Mouse (Mus musculus): ENCODE results near the gene Tenm4. TPM values are rescaled to one million over a fixed set of nuclear protein-coding genes. Genes with fewer than 3 reads are reported as not detected.

Gene Tenm4
- polyA plus RNA-seq, 1 experiment from 2014 or later = 14.3 TPM

- Histone ChIP-seq H3K4me3 (ENCODE audit: low read length) (no peak overlapping the region), H3K9ac (ENCODE audit: low read depth, low read length) (no peak overlapping the region), H3K4me2 (ENCODE audit: low read depth, low read length) (no peak overlapping the region), H3K36me3 (ENCODE audit: control insufficient read depth, insufficient read depth, low read length) (no peaks in the 10 kb centered on the region), H3K9me3 (ENCODE audit: control insufficient read depth, low read length) (no peaks in the 10 kb centered on the region), H3K4me1 (ENCODE audit: control insufficient read depth, insufficient read depth, low read length) (0 out of 2 replicates have a peak, but pooled peaks cover 2% of the 10 kb centered on the region), H3K27me3 (replicated peaks; ENCODE audit: control insufficient read depth, insufficient read depth, low read length) (no peaks in the 10 kb centered on the region), H3K27ac (ENCODE audit: low read length) (peak overlapping the region; percentile 67)
- peak; percentile 89 for ATAC-seq
- WGBS = 33% methylated on average over 1 of the region's 1 CpGs
These were observed 462.0 kb downstream of the Tenm4 start for GRCm38 (mm10) chr7:96633008-96633407.

- 0 out of 2 replicates have a peak, but pooled peaks cover 2% of the 10 kb centered on the region for H3K4me1 ChIP-seq (ENCODE audit: control insufficient read depth, insufficient read depth, low read length)
- H3K9me3 ChIP-seq (ENCODE audit: control insufficient read depth, low read length) = no peaks in the 10 kb centered on the region
- no peak overlapping the region for H3K27ac ChIP-seq (ENCODE audit: low read length)
- H3K4me2 ChIP-seq (ENCODE audit: low read depth, low read length) = no peak overlapping the region
- 46% methylated on average over 7 of the region's 7 CpGs for WGBS
- no peak for ATAC-seq
- H3K4me3 ChIP-seq (ENCODE audit: low read length) = no peak overlapping the region
- no peak overlapping the region for H3K9ac ChIP-seq (ENCODE audit: low read depth, low read length)
- H3K36me3 ChIP-seq (ENCODE audit: control insufficient read depth, insufficient read depth, low read length) = no peaks in the 10 kb centered on the region
- H3K27me3 ChIP-seq (replicated peaks; ENCODE audit: control insufficient read depth, insufficient read depth, low read length) = no peaks in the 10 kb centered on the region
These were observed 464.9 kb downstream of the Tenm4 start for GRCm38 (mm10) chr7:96635830-96636440.

- 4% methylated on average over 27 of the region's 27 CpGs for WGBS
- Histone ChIP-seq H3K27me3 (replicated peaks; ENCODE audit: control insufficient read depth, insufficient read depth, low read length) (no peaks in the 10 kb centered on the region), H3K27ac (ENCODE audit: low read length) (no peak overlapping the region), H3K4me2 (ENCODE audit: low read depth, low read length) (peak overlapping the region; percentile 58), H3K9me3 (ENCODE audit: control insufficient read depth, low read length) (no peaks in the 10 kb centered on the region), H3K36me3 (ENCODE audit: control insufficient read depth, insufficient read depth, low read length) (no peaks in the 10 kb centered on the region), H3K4me1 (ENCODE audit: control insufficient read depth, insufficient read depth, low read length) (peaks cover 8% of the 10 kb centered on the region; the same call in 1 of the 2 replicates), H3K9ac (ENCODE audit: low read depth, low read length) (peak overlapping the region; percentile 44; the same call in 1 of the 2 replicates), H3K4me3 (ENCODE audit: low read length) (peak overlapping the region; percentile 38)
- peak; percentile 87 for ATAC-seq
These were observed 472.6 kb downstream of the Tenm4 start for GRCm38 (mm10) chr7:96643461-96644204.

GRCm38 (mm10) chr7:96644205-96644531, 473.1 kb downstream of the Tenm4 start:
- peak; percentile 38; the same call in 1 of the 2 replicates for ATAC-seq
- H3K9ac ChIP-seq (ENCODE audit: low read depth, low read length) = no peak overlapping the region

GRCm38 (mm10) chr7:96647657-96648056, 476.6 kb downstream of the Tenm4 start:
- Histone ChIP-seq H3K4me1 (ENCODE audit: control insufficient read depth, insufficient read depth, low read length) (peaks cover 15% of the 10 kb centered on the region), H3K27ac (ENCODE audit: low read length) (no peak overlapping the region), H3K27me3 (replicated peaks; ENCODE audit: control insufficient read depth, insufficient read depth, low read length) (no peaks in the 10 kb centered on the region), H3K4me3 (ENCODE audit: low read length) (no peak overlapping the region), H3K9me3 (ENCODE audit: control insufficient read depth, low read length) (no peaks in the 10 kb centered on the region), H3K4me2 (ENCODE audit: low read depth, low read length) (no peak overlapping the region), H3K9ac (ENCODE audit: low read depth, low read length) (no peak overlapping the region), H3K36me3 (ENCODE audit: control insufficient read depth, insufficient read depth, low read length) (no peaks in the 10 kb centered on the region)
- 42% methylated on average over 4 of the region's 4 CpGs for WGBS
- ATAC-seq = no peak

More at GRCm38 (mm10) chr7:96644205-96644531, 473.1 kb downstream of the Tenm4 start:
- Histone ChIP-seq H3K27me3 (replicated peaks; ENCODE audit: control insufficient read depth, insufficient read depth, low read length) (no peaks in the 10 kb centered on the region), H3K4me2 (ENCODE audit: low read depth, low read length) (peak overlapping the region; percentile 58), H3K9me3 (ENCODE audit: control insufficient read depth, low read length) (no peaks in the 10 kb centered on the region), H3K36me3 (ENCODE audit: control insufficient read depth, insufficient read depth, low read length) (no peaks in the 10 kb centered on the region), H3K4me3 (ENCODE audit: low read length) (peak overlapping the region; percentile 38), H3K27ac (ENCODE audit: low read length) (no peak overlapping the region), H3K4me1 (ENCODE audit: control insufficient read depth, insufficient read depth, low read length) (peaks cover 8% of the 10 kb centered on the region; the same call in 1 of the 2 replicates)
- WGBS = 9% methylated on average over 7 of the region's 7 CpGs

GRCm38 (mm10) chr7:96648606-96649005, 477.6 kb downstream of the Tenm4 start:
- Histone ChIP-seq H3K9me3 (ENCODE audit: control insufficient read depth, low read length) (no peaks in the 10 kb centered on the region), H3K9ac (ENCODE audit: low read depth, low read length) (no peak overlapping the region), H3K27me3 (replicated peaks; ENCODE audit: control insufficient read depth, insufficient read depth, low read length) (no peaks in the 10 kb centered on the region), H3K27ac (ENCODE audit: low read length) (no peak overlapping the region), H3K4me2 (ENCODE audit: low read depth, low read length) (no peak overlapping the region), H3K4me3 (ENCODE audit: low read length) (no peak overlapping the region), H3K4me1 (ENCODE audit: control insufficient read depth, insufficient read depth, low read length) (peaks cover 20% of the 10 kb centered on the region), H3K36me3 (ENCODE audit: control insufficient read depth, insufficient read depth, low read length) (no peaks in the 10 kb centered on the region)
- ATAC-seq = no peak
- 63% methylated on average over 2 of the region's 2 CpGs for WGBS

- WGBS = 88% methylated on average over 7 of the region's 7 CpGs
- Histone ChIP-seq H3K9me3 (ENCODE audit: control insufficient read depth, low read length) (no peaks in the 10 kb centered on the region), H3K4me3 (ENCODE audit: low read length) (no peak overlapping the region), H3K27ac (ENCODE audit: low read length) (no peak overlapping the region), H3K27me3 (replicated peaks; ENCODE audit: control insufficient read depth, insufficient read depth, low read length) (no peaks in the 10 kb centered on the region), H3K4me1 (ENCODE audit: control insufficient read depth, insufficient read depth, low read length) (peaks cover 17% of the 10 kb centered on the region), H3K4me2 (ENCODE audit: low read depth, low read length) (no peak overlapping the region), H3K9ac (ENCODE audit: low read depth, low read length) (no peak overlapping the region), H3K36me3 (ENCODE audit: control insufficient read depth, insufficient read depth, low read length) (no peaks in the 10 kb centered on the region)
- ATAC-seq = no peak
These were observed 478.1 kb downstream of the Tenm4 start for GRCm38 (mm10) chr7:96649171-96649570.

- H3K4me3 ChIP-seq (ENCODE audit: low read length) = no peak overlapping the region
- H3K36me3 ChIP-seq (ENCODE audit: control insufficient read depth, insufficient read depth, low read length) = no peaks in the 10 kb centered on the region
- peaks cover 14% of the 10 kb centered on the region for H3K4me1 ChIP-seq (ENCODE audit: control insufficient read depth, insufficient read depth, low read length)
- no peak for ATAC-seq
- H3K9me3 ChIP-seq (ENCODE audit: control insufficient read depth, low read length) = no peaks in the 10 kb centered on the region
- H3K27ac ChIP-seq (ENCODE audit: low read length) = no peak overlapping the region
- no peaks in the 10 kb centered on the region for H3K27me3 ChIP-seq (replicated peaks; ENCODE audit: control insufficient read depth, insufficient read depth, low read length)
- H3K4me2 ChIP-seq (ENCODE audit: low read depth, low read length) = no peak overlapping the region
- no peak overlapping the region for H3K9ac ChIP-seq (ENCODE audit: low read depth, low read length)
- 42% methylated on average over 2 of the region's 2 CpGs for WGBS
These were observed 479.4 kb downstream of the Tenm4 start for GRCm38 (mm10) chr7:96650435-96650834.

- no peak overlapping the region for H3K4me3 ChIP-seq (ENCODE audit: low read length)
- no peak for ATAC-seq
- H3K4me1 ChIP-seq (ENCODE audit: control insufficient read depth, insufficient read depth, low read length) = peaks cover 14% of the 10 kb centered on the region
- WGBS = 44% methylated on average over 6 of the region's 6 CpGs
- no peak overlapping the region for H3K27ac ChIP-seq (ENCODE audit: low read length)
- H3K36me3 ChIP-seq (ENCODE audit: control insufficient read depth, insufficient read depth, low read length) = no peaks in the 10 kb centered on the region
- no peaks in the 10 kb centered on the region for H3K9me3 ChIP-seq (ENCODE audit: control insufficient read depth, low read length)
- H3K27me3 ChIP-seq (replicated peaks; ENCODE audit: control insufficient read depth, insufficient read depth, low read length) = no peaks in the 10 kb centered on the region
- no peak overlapping the region for H3K4me2 ChIP-seq (ENCODE audit: low read depth, low read length)
- no peak overlapping the region for H3K9ac ChIP-seq (ENCODE audit: low read depth, low read length)
These were observed 480.0 kb downstream of the Tenm4 start for GRCm38 (mm10) chr7:96651055-96651454.

All from intestine, embryonic 16.5 days (tissue).